Mouse (Mus musculus): ENCODE measurements at regions not wholly inside any gene's neighbourhood (a gene's known extent, or its start where the extent isn't known, plus 50 kb on each side); places are given as distances from the start of the nearest gene placed in this dataset.
"Not testable (repeated sequence)": the region's sequence is repeated elsewhere in the genome, so short reads cannot be mapped to it uniquely, and the experiment has no call there.

DNA sequence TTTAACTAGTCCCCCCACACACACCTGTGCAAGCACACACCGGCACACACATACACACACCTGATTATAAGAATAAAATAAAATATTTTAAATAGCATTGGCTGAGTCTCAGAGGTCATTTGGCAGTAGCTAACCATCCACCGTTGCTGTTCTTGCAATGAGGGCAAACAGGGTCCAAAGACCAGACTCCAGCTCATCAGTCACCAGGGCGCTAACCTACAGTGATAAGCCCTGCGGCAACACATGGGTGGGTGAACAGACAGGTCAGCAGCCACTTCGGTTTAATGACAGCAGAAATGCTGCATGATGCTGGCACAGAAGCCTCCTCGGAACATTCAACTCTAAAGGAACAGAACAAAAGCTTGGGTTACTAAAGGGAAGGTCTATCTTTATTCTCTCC lies 54.9 kb downstream of the Tas2r134 start:
- DNase-seq (ENCODE audit: low spot score in 2 of 2) = no peak

DNA sequence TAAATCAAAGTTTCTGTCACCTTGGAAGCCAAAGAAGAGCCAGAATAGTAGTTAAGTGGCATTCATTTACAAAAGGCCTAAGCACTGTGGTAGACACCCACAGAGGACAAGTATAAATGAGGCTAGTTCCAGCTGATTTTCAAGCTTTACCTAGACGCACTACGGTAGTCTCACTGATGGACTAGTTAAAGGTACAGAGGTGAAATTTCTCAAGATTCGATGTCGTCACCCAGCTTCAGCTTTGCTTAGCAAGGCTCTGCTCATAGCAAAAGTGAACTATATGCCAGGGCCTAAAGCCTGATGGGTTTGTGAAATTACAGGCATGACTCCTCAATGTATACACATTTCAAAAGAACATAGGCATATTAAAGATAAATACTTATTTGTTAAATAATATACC lies 55.4 kb downstream of the Tas2r134 start:
- no peak for DNase-seq (ENCODE audit: low spot score in 2 of 2)

DNA sequence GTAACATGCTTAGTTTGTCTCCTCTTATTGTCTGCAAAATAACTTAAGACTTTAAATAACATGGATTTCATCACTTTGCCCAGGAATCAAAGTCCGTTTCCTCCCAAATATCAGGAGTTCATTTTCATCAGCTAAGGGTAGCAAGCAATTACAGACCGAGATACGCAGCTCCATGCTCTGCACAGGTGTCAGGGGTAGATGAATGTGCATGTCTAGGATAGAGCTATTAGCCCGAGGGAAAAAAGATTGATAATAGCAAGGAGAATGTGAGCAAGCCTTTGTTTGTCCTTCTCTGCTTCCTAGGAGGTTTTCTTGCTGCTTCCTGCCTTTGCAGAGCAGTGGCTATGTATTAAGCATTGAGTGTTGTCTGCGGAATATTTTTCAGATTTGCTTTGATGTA lies 77.8 kb downstream of the Tas2r134 start:
- DNase-seq (ENCODE audit: low spot score in 2 of 2) = no peak

DNA sequence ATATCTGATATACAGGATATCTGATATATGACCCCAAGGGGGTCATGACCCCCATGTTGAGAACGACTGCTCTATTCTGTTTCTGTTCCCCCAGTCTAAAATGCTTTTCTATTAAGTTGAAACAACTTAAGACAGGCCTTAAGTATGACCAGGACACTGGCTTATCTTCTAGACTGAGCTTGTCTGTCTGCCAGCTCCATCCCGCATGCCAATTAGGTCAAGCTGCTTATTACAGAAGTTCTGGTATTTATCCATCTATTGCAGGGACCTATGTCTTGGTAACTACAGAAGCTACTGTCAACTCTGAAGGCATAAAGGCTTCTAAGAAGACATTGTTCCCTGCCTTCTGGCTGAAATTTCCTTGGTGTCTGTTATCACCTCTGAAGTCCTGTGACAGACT lies 81.4 kb downstream of the Tas2r134 start:
- no peak for DNase-seq (ENCODE audit: low spot score in 2 of 2)

DNA sequence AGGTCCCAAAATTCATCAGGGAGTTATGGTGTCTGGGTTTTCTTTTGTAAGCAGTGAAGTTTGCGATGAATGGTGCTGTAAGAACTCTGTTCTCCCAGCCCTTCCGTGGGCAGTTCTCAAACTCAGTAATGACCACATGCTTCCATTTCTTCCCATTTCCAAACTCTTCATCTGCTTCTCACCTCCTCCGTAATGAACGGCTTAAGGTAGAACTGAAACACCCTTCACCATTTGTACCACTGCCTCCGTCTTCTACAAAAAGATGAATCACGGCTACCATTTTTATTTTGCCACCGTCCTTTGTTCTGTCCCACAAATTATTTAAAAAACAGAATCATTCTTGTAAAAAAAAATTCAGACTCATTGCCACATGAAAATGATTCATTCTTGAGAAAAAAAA lies 85.3 kb downstream of the Tas2r134 start:
- no peak for DNase-seq (ENCODE audit: low spot score in 2 of 2)

DNA sequence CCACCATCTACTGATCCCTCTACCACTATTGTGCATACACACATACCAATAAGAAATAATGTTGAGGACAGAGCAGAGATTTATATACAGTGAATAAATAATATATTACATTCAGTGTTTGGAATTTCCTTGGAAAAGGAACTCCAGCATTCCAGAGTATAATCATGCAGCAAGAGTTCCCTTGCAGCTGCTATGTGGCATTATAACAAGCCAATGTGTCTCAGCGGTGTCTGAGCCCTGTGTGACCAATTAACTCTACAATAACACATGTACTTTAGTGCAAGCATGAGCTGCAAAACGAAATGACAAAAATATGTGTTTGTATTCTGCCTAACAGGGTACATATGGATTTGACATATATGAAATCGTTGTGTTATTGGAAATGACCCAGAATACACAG lies 103.5 kb downstream of the Tas2r134 start:
- no peak for DNase-seq (ENCODE audit: low spot score in 2 of 2)

DNA sequence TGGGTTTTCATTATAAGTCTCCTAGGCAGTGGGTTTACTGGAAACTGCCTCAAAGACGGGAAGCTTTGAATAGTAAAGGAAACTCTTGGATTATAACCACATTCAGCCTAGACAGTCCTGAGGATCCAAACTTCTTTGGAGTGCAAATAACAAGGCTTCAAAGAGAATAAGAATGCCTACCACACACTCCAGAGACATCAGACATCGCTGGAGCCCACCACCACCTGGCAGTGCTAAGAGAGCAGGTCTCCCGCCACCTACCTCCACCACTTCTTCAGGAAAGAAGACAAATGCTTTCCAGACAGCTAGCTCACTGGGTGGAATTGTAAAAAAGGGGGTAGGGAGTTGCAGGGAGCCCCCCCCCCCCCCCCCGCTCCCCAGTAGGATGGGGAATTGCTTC lies 104.4 kb downstream of the Tas2r134 start:
- no peak for DNase-seq (ENCODE audit: low spot score in 2 of 2)

DNA sequence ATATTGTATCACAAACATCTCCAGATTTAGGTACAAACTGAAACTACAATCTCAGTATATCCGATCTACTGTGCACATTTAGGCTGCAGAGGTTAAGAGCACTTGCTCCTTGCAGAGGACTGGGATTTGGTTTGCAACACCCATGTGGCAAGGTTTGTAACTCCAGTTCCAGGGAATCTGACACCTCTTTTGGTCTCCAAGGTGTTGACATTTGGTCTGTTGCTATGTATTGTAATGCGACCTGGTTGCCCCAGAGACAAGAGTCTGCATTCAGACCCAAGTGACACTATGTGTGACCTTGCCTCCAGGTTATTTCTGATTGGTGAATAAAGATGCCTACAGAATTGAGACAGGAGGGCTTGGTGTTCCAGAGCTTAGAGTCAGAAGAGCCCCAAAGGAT lies 105.0 kb downstream of the Tas2r134 start:
- no peak for DNase-seq (ENCODE audit: low spot score in 2 of 2)

DNA sequence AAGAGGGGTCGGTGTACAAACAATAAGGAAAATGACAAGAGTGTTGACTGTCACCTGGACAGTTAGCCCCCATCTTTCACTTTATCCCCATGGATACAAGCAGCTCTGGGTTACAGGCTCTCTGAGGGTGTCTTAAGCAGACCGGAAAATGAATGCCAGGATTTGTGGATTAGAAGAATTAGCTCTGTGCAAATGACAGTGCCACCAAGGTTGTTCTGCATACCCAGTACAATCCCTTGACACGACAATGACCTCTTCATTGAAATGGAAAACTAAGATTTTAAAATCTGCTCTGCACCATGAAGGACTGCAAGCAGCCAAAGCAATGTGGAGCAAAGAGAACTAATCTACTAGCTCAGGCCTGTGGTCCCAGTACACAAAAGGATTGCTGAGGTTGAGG lies 105.9 kb downstream of the Tas2r134 start:
- no peak for DNase-seq (ENCODE audit: low spot score in 2 of 2)

DNA sequence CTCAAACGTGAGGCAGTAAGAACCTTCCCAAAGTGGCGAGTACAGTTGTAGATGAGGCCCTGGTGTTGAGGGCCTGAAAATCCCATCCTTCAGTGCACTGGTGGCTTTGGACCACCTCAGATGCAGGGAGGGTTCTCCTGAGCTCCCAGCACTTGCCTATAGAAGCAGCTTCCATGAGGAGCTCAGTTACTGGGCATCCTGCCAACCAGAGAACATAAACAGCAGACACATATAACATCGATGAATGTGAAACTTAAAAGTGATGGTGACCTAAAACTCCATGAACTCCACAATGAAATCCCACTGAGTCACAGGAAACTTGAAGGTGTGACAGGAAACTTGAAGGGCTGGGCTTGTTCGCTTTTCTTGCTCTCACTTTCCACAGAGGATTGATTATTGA lies 109.1 kb downstream of the Tas2r134 start:
- no peak for DNase-seq (ENCODE audit: low spot score in 2 of 2)

DNA sequence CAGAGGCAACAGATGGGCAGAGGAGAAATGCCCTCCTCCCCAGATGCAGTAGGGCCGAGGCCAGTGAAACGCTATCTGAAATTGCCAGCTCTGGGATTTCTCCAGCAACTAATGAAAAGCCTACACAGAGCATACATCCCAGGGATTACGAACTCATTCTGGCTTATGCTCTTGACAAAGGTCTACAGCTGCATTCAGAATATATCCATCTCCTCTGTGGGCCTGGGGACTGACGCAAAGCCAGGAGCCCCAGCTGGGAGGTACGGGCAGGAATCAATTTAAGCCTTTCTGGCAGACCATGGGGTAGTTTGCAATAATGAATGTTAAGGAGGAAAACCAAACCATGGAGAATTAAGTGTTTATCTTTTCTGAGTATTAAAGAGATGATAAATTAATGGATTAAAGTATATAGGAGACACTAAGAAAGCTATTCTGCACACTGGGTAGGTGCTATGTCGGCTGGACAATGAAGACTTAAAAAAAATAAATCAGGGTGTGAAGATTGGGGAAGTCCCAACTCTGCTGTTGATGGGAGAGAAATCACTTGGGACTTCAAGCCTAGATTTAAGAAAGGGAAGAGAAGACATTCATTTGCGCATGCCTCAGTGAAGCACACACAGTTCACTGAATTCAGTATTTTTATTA lies 120.5 kb downstream of the Tas2r134 start:
- no peak for DNase-seq (ENCODE audit: low spot score in 2 of 2)

DNA sequence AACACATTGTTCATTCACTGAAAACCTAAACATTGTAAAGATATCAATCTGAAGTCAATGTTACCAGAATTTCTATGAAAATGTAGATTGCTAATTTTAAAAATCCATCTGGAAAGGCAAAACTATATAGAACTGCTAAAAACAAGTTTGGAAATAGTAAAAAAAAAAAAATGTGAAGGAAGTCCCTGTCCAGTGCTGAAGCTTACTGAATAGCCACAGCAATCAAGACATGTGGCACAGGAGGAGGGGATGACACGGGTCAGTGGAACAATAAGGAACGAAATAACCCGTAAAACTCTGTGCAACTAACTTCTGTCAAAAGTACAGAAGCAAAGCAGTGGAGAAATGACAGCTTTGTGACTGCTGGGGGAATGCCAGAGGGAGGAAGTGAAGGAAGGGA lies 121.9 kb downstream of the Tas2r134 start:
- DNase-seq (ENCODE audit: low spot score in 2 of 2) = no peak

DNA sequence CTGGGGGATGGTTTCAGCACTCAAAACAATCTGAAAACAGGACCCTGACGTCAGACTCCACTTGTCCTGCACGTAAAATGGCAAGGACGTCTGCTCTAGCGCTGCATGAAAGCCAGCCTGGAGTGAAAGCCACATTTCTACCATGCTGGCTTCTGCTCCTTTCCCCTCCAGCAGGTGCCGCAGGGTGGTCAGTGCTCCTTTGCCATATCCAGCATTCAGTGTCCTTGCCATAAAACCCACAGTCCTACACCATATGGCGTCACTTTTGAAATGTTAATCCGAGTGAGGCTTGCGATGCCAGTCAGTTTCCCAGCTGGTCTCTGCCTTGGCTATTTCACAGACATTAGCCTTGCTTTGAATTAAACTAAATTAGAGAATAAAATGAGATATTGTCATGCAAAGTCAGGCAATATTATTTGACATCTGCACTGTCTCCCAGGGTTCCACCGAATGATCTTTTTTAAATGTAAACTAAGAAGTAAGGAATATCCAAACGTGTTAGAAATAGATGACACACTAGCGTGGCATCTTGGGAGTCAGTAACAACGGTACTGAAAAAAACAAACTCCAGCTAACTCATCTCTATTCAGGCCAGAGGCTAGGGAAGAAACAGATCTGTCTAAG lies 125.7 kb downstream of the Tas2r134 start:
- DNase-seq (ENCODE audit: low spot score in 2 of 2) = no peak

DNA sequence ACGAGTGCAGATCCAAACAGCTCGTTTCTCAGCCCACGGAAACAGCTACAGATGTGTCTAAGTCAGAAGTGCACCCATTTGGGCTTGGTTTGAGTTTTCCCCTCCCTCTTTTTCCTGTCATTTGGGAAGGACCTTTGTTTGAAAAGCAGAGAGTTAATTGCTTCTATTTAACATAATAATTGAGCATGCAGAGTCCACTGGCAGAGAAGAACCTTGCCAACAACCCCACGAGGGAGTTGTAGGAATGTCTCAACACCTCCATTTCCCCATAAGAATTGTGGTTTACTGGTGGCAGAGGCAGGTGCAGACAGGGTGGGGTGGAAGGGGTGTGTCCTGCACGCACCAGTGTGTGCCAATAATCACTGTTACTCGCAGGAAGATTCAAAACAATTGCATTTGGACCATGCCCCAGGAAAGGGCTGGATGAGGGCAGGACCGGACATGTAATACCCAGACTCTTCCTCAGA lies 126.3 kb downstream of the Tas2r134 start:
- DNase-seq (ENCODE audit: low spot score in 2 of 2) = no peak

DNA sequence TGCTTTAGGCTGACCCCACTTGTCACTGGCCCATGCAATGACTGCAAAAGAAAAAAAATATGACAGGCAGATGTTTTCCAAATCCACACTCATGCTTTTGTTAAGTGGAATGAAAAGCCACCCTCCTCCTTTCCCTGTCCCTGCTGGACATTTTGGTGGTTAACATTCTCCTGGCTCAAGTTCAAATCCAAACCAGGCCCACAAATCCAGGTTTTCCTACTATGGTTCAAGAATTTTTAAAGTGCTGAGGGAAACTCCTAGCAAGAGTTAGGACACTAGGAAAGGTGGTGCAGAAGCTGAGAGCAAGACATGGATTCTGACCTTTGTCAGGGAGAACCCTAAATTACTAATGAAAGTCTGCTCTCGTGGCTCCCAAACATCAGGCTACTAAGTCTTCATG lies 130.1 kb downstream of the Tas2r134 start:
- DNase-seq (ENCODE audit: low spot score in 2 of 2) = no peak

DNA sequence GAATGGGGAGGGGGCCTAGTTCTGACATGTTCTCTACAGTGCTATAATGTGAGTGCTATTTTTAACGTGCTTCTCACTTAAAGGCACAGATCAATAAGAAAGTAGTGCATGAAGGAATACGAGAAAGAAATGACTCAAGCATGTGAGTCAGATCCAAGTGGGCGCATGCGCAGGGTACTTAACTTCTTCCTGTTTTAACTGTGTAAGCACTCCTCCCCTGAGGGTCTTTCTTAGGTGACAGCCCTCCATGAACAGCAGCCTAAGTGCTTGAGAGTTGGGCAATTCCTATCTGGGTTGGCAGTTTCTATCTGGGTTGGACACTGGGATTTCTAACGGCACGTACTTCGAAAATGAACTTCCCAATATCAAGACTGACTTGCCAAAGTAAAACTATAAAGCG lies 130.8 kb downstream of the Tas2r134 start:
- no peak for DNase-seq (ENCODE audit: low spot score in 2 of 2)

DNA sequence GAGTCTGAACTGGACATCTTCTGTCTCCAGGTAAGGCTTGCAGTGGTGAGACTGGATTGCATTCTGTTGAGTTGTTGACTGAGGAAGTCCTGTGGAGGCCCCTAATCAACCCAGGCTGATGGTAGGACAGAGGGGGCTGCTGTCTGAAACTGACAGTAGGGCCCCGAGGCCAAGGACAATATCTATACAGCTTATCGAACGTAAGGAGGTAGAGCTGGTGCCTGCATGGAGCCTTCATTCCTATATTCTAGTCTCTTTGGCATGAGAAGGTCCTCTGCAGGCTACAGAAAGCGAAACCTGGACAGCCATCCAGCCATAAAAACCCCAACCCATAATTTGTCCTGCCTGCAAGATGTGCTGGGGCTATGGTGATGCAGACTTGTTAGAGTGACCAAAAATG lies 135.6 kb downstream of the Tas2r134 start:
- no peak for DNase-seq (ENCODE audit: low spot score in 2 of 2)

DNA sequence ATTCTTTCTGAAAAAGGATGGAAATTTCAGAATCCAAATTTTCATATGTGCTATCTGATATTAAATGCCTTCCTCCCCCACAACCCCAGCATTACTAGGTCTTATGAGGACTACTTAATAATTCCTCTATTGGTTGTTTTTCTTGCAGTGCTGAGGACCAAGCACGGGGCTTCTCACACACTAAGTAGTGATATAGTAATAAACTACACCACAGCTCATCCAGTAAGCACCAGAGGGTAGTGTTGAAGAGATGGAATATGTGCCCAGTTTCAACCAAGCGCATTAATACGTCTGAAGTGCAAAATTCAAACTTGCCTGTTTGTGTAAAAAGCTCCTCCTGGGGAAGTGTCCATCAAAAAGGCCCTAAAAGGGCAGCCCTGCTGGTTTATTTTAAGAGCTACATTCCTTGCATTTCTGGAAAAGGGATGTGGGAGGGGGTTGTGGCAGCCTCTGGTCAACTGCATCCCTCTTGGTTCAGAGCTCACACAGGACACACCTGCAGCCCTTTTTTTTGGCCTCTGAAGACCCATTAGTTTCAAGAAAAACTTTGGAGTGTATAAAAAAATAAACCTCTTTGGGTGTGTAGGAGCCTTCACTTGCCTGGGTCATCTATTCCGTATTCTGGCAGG lies 140.3 kb downstream of the Tas2r134 start:
- no peak for DNase-seq (ENCODE audit: low spot score in 2 of 2)

DNA sequence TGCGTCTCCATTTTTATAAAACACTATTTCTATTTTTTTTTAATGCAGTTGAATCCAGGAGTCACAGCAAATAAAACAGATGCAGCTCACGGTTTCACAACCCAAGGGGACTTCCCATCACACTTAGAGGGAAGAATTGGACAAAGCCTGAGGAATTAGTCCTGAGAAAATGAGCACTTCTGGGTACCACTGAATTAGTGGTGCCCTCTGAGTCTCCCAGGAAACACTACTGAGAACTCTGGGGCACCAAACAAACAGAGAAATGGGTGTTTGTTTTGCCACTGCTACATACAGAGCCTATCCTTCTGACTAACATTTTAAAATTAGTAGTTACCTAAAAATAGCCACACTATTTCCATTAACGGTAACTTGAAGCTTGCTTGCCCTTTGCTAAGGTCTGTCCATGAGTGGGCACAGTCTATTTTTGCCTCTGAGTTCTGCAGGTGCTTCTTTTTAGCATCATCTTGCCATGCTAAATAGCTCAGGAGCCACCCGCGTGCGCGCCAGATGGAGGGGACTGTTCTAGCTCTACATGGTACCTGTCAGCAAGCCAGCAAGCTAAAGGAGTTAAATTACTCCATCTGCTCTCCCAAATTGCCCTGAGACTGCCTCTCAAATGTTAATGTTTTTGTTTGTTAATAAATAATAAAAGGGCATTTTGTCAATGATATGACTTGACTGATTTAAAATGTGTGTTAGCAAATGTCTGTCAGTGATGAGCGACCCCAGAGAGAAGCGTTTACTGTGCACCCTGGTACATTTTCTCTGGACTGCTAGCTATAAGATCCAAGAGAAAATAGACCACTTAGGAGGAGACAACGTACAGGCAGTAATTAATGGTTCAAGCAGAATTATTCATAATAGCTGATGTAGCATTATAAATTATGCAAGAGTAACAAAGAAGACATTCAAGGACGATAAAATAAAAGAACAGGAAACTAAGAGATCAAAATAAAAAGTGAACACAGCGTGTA lies 141.3 kb downstream of the Tas2r134 start:
- DNase-seq (ENCODE audit: low spot score in 2 of 2) = peak; percentile 51 to 72

DNA sequence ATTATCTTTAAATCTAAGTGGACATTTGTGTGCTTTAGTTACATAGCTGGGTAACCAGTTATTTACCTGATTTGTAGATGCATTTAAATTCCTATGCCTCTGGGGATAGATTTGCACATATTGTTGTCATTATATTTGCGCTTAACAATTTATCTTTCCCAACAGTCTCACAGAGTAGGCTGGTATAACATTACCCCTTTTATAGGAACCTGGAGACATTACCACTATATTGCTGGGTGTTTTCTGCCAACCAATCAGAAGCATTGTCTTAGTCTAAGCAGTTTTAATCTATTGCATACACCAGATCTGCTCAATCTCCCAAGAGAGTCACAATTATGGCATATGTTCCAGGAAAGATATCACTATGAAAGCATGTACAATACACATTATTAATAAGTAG lies 149.8 kb downstream of the Rbm43 start:
- no peak for DNase-seq (ENCODE audit: low spot score in 2 of 2)

DNA sequence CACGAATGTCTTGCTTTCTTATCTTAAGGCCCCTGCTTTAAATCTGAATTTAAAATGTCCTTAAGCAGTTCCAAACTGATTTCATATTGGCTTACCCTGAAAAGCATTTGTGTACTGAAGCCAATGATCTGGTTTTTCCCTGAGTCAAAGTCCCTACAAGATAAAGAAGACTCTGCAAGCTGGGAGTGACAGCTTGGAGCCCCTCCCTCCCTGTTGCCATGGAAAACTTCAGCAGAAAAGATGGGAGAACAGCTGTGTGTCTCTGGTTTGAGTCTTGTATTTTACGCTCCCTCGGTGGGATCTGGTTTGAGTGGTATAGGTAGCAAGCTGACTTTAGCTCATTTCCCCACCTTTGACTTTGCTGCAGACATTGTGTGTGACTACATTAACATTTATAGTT lies 146.1 kb downstream of the Rbm43 start:
- peak; percentile 3 to 5 for DNase-seq (ENCODE audit: low spot score in 2 of 2)

DNA sequence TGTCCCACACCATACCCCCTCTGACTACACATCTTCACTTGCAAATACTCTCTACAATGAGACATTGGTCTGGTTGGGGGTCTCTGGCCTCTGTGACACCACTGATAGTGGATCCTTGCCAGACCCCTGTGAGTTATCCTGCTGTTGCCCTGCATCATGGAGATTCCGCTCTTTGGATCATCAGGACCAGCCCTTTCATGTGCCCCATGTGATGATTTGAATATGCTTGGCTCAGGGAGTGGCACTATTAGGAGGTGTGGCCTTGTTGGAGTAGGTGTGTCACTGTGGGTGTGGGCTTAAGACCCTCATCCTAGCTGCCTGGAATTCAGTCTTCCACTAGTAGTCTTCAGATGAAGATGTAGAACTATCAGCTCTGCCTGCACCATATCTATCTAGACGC lies 141.7 kb downstream of the Rbm43 start:
- DNase-seq (ENCODE audit: low spot score in 2 of 2) = not testable (repeated sequence)
